11 mouse cellular contexts compared by ENCODE assay signal in the genomic region with DNA sequence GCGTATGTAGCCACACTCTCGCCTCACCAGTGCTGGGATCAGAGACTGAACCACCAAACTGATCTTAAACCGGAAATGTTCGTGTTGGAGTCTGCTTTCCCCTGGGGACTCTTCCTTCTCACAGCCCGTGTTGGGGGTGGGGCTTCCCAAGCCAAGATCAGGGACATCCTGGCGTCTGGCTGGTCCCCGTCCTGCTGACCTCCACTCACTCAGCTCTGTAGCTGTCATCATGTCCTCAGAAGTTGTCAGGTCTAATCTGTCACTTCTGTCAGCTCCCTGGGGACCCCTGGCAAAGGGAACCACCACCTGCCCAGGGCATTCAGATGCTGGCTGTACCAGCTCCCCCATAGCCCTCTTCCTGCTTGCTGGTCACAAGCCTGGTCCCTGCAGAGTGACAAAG. TPM values are rescaled to one million over a fixed set of nuclear protein-coding genes. Genes with fewer than 3 reads are reported as not detected.
DNase-seq lines count a peak whose midpoint lies in the region; ATAC-seq lines count a peak whose summit lies in the region.
"Had no signal": no experiment of that assay in that cellular context is flagged by ENCODE, and none has a peak within 500 bp of the region (broad histone marks: within the 10 kb centered on the region; RNA-seq: fewer than 3 reads in every experiment).

No protein-coding gene starts in this region.

- H3K4me2 ChIP-seq in heart, embryonic 15.5 days = no peak overlapping the region
- H3K4me2 ChIP-seq in hindbrain, embryonic 15.5 days = no peak overlapping the region
- H3K4me2 ChIP-seq in midbrain, embryonic 16.5 days (ENCODE audit: low read length) = no peak overlapping the region
- H3K4me2 ChIP-seq: neural tube, embryonic 12.5 days had no signal

- 40% methylated on average over 7 of the region's 7 CpGs for WGBS in heart, embryonic 15.5 days
- WGBS in hindbrain, embryonic 15.5 days = 31% methylated on average over 7 of the region's 7 CpGs
- WGBS in midbrain, embryonic 16.5 days = 58% methylated on average over 7 of the region's 7 CpGs

- peak; percentile 52 for DNase-seq in left cerebral cortex, postnatal 4 days
- no peak for DNase-seq in left cerebral cortex, postnatal 25 days (ENCODE audit: low spot score in 2 of 2)
- no peak for DNase-seq in thymus, postnatal 0 days (ENCODE audit: low spot score)
- no peak for DNase-seq in ovary, postnatal 14 days (ENCODE audit: low spot score)
- DNase-seq in adrenal gland, postnatal 4 days (ENCODE audit: low spot score in 2 of 2) = no peak
- DNase-seq: layer of hippocampus, adult 9-11 months had no signal

- H3K9me3 ChIP-seq in heart, embryonic 15.5 days (replicated peaks) = no peaks in the 10 kb centered on the region
- no peaks in the 10 kb centered on the region for H3K9me3 ChIP-seq in hindbrain, embryonic 15.5 days
- no peaks in the 10 kb centered on the region for H3K9me3 ChIP-seq in midbrain, embryonic 16.5 days (replicated peaks; ENCODE audit: control insufficient read depth, low read length, poor library complexity, severe bottlenecking)
- H3K9me3 ChIP-seq: neural tube, embryonic 12.5 days had no signal

- H3K36me3 ChIP-seq in heart, embryonic 15.5 days = peaks cover 23% of the 10 kb centered on the region
- H3K36me3 ChIP-seq in hindbrain, embryonic 15.5 days = peaks cover 19% of the 10 kb centered on the region
- peaks cover 9% of the 10 kb centered on the region; the same call in 1 of the 2 replicates for H3K36me3 ChIP-seq in midbrain, embryonic 16.5 days (ENCODE audit: control insufficient read depth, insufficient read depth, low read length)

- H3K4me3 ChIP-seq in heart, embryonic 15.5 days = no peak overlapping the region
- H3K4me3 ChIP-seq in hindbrain, embryonic 15.5 days = no peak overlapping the region
- no peak overlapping the region for H3K4me3 ChIP-seq in midbrain, embryonic 16.5 days (ENCODE audit: low read depth, low read length)
- H3K4me3 ChIP-seq: heart, adult 2 months; neural tube, embryonic 12.5 days had no signal

- peaks cover 26% of the 10 kb centered on the region for H3K27me3 ChIP-seq in heart, embryonic 15.5 days
- no peaks in the 10 kb centered on the region for H3K27me3 ChIP-seq in hindbrain, embryonic 15.5 days
- no peaks in the 10 kb centered on the region for H3K27me3 ChIP-seq in midbrain, embryonic 16.5 days (ENCODE audit: control insufficient read depth, insufficient read depth, low read depth, low read length)
- H3K27me3 ChIP-seq: neural tube, embryonic 12.5 days had no signal

- ATAC-seq in heart, embryonic 15.5 days (replicated peaks; ENCODE audit: insufficient number of reproducible peaks, insufficient read depth, low FRiP score, low read depth) = 0 out of 2 replicates have a peak, but pooled peaks have one; percentile 3
- ATAC-seq in hindbrain, embryonic 15.5 days (ENCODE audit: low FRiP score, low read depth) = no peak
- no peak for ATAC-seq in midbrain, embryonic 16.5 days

- H3K27ac ChIP-seq in heart, embryonic 15.5 days = no peak overlapping the region
- peak overlapping the region; percentile 85; the same call in 1 of the 2 replicates for H3K27ac ChIP-seq in hindbrain, embryonic 15.5 days (replicated peaks)
- peak overlapping the region; percentile 87; the same call in 1 of the 2 replicates for H3K27ac ChIP-seq in midbrain, embryonic 16.5 days (ENCODE audit: low read length)
- H3K27ac ChIP-seq: heart, adult 2 months had no signal

- H3K4me1 ChIP-seq in heart, embryonic 15.5 days (replicated peaks) = peaks cover 35% of the 10 kb centered on the region
- H3K4me1 ChIP-seq in hindbrain, embryonic 15.5 days (replicated peaks) = peaks cover 45% of the 10 kb centered on the region
- H3K4me1 ChIP-seq in midbrain, embryonic 16.5 days (ENCODE audit: control insufficient read depth, insufficient read depth, low read length) = peaks cover 36% of the 10 kb centered on the region

- intact Hi-C loops in left cerebral cortex, postnatal 4 days (cut with DNase I) = no loop called here
- intact Hi-C loops in left cerebral cortex, postnatal 25 days (cut with DNase I) = no loop called here

- 0 out of 2 replicates have a peak overlapping the region, but pooled peaks have one; percentile 17 for H3K9ac ChIP-seq in heart, embryonic 15.5 days
- no peak overlapping the region for H3K9ac ChIP-seq in hindbrain, embryonic 15.5 days
- H3K9ac ChIP-seq in midbrain, embryonic 16.5 days (ENCODE audit: low read depth, low read length) = no peak overlapping the region
- H3K9ac ChIP-seq: neural tube, embryonic 12.5 days had no signal

RNA-seq across cellular contexts. Expression of gene Shd, which starts 2.1 kb away (rescaled TPM):
- 100 to 1,000 TPM in 1 of 2 experiments, 10 to 100 TPM in 1; 99.6 to 101 TPM for total RNA-seq in left cerebral cortex, postnatal 4 days (2021)
- total RNA-seq in left cerebral cortex, postnatal 25 days (2021) = 10 to 100 TPM; 30.9 to 34.4 TPM
- polyA plus RNA-seq in heart, embryonic 15.5 days (2015; fragmentation: Nextera tagmentation; extraction: Ambion mirVana) = 6.6 and 8.7 TPM in 2 replicates
- 174 and 179 TPM in 2 replicates for polyA plus RNA-seq in hindbrain, embryonic 15.5 days (2015; fragmentation: Nextera tagmentation; extraction: Ambion mirVana)
- 185 and 187 TPM in 2 replicates for polyA plus RNA-seq in midbrain, embryonic 16.5 days (2015; fragmentation: Nextera tagmentation; extraction: Ambion mirVana)
- polyA plus RNA-seq in thymus, postnatal 0 days (2015; fragmentation: Nextera tagmentation; extraction: Ambion mirVana) = 0.80 and 1.6 TPM in 2 replicates
- total RNA-seq in adrenal gland, postnatal 4 days (2021) = 10 to 100 TPM in 1 of 2 experiments, 1 to 10 TPM in 1; 7.3 to 16.9 TPM

RNA-seq across cellular contexts. Expression of gene Yju2, which starts 9.3 kb away (rescaled TPM):
- 10 to 100 TPM; 16.7 to 18.2 TPM for total RNA-seq in left cerebral cortex, postnatal 4 days (2021)
- 10 to 100 TPM; 15.0 to 15.3 TPM for total RNA-seq in left cerebral cortex, postnatal 25 days (2021)
- 13.9 and 18.2 TPM in 2 replicates for polyA plus RNA-seq in heart, embryonic 15.5 days (2015; fragmentation: Nextera tagmentation; extraction: Ambion mirVana)
- 22.7 and 22.9 TPM in 2 replicates for polyA plus RNA-seq in hindbrain, embryonic 15.5 days (2015; fragmentation: Nextera tagmentation; extraction: Ambion mirVana)
- polyA plus RNA-seq in midbrain, embryonic 16.5 days (2015; fragmentation: Nextera tagmentation; extraction: Ambion mirVana) = 21.2 and 24.6 TPM in 2 replicates
- 32.0 and 32.1 TPM in 2 replicates for polyA plus RNA-seq in thymus, postnatal 0 days (2015; fragmentation: Nextera tagmentation; extraction: Ambion mirVana)
- 10 to 100 TPM; 22.7 to 26.9 TPM for total RNA-seq in adrenal gland, postnatal 4 days (2021)

RNA-seq across cellular contexts. Expression of gene Ebi3, which starts 15.8 kb away (rescaled TPM):
- 1 to 10 TPM; 4.9 to 5.9 TPM for total RNA-seq in left cerebral cortex, postnatal 4 days (2021)
- total RNA-seq in left cerebral cortex, postnatal 25 days (2021) = 1 to 10 TPM; 2.1 to 2.5 TPM
- 0.87 and 2.2 TPM in 2 replicates for polyA plus RNA-seq in heart, embryonic 15.5 days (2015; fragmentation: Nextera tagmentation; extraction: Ambion mirVana)
- 5.9 and 6.4 TPM in 2 replicates for polyA plus RNA-seq in hindbrain, embryonic 15.5 days (2015; fragmentation: Nextera tagmentation; extraction: Ambion mirVana)
- 6.0 and 7.1 TPM in 2 replicates for polyA plus RNA-seq in midbrain, embryonic 16.5 days (2015; fragmentation: Nextera tagmentation; extraction: Ambion mirVana)
- polyA plus RNA-seq in thymus, postnatal 0 days (2015; fragmentation: Nextera tagmentation; extraction: Ambion mirVana) = 5.2 and 6.1 TPM in 2 replicates
- total RNA-seq in adrenal gland, postnatal 4 days (2021) = 1 to 10 TPM; 2.1 to 3.0 TPM

RNA-seq across cellular contexts. Expression of gene Fsd1, which starts 18.1 kb away (rescaled TPM):
- 100 to 1,000 TPM; 110 to 119 TPM for total RNA-seq in left cerebral cortex, postnatal 4 days (2021)
- total RNA-seq in left cerebral cortex, postnatal 25 days (2021) = 10 to 100 TPM; 70.5 to 78.8 TPM
- polyA plus RNA-seq in heart, embryonic 15.5 days (2015; fragmentation: Nextera tagmentation; extraction: Ambion mirVana) = 2.6 and 5.0 TPM in 2 replicates
- 193 and 215 TPM in 2 replicates for polyA plus RNA-seq in hindbrain, embryonic 15.5 days (2015; fragmentation: Nextera tagmentation; extraction: Ambion mirVana)
- polyA plus RNA-seq in midbrain, embryonic 16.5 days (2015; fragmentation: Nextera tagmentation; extraction: Ambion mirVana) = 200 and 218 TPM in 2 replicates
- polyA plus RNA-seq in thymus, postnatal 0 days (2015; fragmentation: Nextera tagmentation; extraction: Ambion mirVana) = 1.9 and 2.7 TPM in 2 replicates
- 1 to 10 TPM; 4.1 to 9.2 TPM for total RNA-seq in adrenal gland, postnatal 4 days (2021)

RNA-seq across cellular contexts. Expression of gene Zfp119b, which starts 18.9 kb away (rescaled TPM):
- total RNA-seq in left cerebral cortex, postnatal 4 days (2021) = 1 to 10 TPM; 4.4 to 5.7 TPM
- total RNA-seq in left cerebral cortex, postnatal 25 days (2021) = 1 to 10 TPM; 3.5 to 4.0 TPM
- polyA plus RNA-seq in heart, embryonic 15.5 days (2015; fragmentation: Nextera tagmentation; extraction: Ambion mirVana) = 4.3 and 5.5 TPM in 2 replicates
- polyA plus RNA-seq in hindbrain, embryonic 15.5 days (2015; fragmentation: Nextera tagmentation; extraction: Ambion mirVana) = 7.5 and 8.3 TPM in 2 replicates
- 10.1 and 11.2 TPM in 2 replicates for polyA plus RNA-seq in midbrain, embryonic 16.5 days (2015; fragmentation: Nextera tagmentation; extraction: Ambion mirVana)
- polyA plus RNA-seq in thymus, postnatal 0 days (2015; fragmentation: Nextera tagmentation; extraction: Ambion mirVana) = 5.6 and 6.0 TPM in 2 replicates
- total RNA-seq in adrenal gland, postnatal 4 days (2021) = 1 to 10 TPM; 7.2 to 8.0 TPM

Comparison
In these comparisons a context has a peak if more than half of its experiments do, and no peak if none do; other contexts are left out.
1. RNA of gene Shd, which starts 2.1 kb away (polyA plus RNA-seq): 185 to 187 TPM in midbrain, embryonic 16.5 days and 174 to 179 TPM in hindbrain, embryonic 15.5 days; 6.6 to 8.7 TPM in heart, embryonic 15.5 days and 0.80 to 1.6 TPM in thymus, postnatal 0 days; every median in the first group is over 10 times any median in the second.